Mouse (Mus musculus) lung, postnatal 14 days (tissue): ENCODE measurements around the gene Gorab.

ENCODE experiments used
- DNase-seq: peaks from one replicate; pipeline ENCODE4 v3.0.0; 2021

Gene Gorab

GRCm38 (mm10) chr1:163355626-163356156 is 47.8 kb downstream of the Gorab start:
- DNase-seq, result no peak

GRCm38 (mm10) chr1:163350988-163351387 is 52.5 kb downstream of the Gorab start:
- no peak for DNase-seq

DNA sequence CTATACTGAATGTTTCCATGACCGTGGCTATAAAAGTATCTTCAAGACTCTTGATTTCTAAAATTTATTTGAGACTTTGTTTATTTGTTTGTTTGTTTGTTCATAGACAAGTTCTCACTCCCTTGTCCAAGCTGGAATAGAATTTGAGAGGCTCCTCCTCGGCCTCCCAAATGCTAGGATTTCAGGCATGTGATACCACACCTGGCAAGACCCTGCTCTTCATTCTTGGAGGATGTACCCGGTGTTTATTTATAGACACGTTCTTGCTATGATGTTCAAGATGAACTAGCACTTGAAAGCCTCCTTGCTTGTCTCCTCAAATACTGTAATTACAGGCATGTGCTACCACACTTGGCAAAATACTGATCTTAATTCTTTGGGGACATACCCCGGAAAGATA is 57.9 kb downstream of the Gorab start:
- no peak for DNase-seq

DNA sequence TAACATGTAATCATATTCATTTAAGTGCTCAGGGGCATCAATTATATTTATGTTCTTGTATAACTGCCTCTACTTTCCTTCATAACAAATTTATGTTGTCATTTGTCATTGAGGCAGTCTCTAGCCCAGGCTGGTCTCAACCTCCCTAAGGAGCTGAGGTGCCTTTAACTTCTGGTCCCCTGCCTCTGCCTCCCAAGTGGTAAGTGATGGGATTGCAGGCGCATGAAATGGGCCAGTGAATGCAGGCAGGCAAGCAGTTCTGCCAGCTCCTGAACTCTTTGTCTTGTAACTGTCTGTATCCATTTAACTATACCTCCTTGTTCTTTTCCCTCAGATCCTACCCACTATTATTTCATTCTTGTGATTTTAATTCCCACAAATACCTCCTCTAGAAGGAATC is 58.5 kb downstream of the Gorab start:
- no peak for DNase-seq

DNA sequence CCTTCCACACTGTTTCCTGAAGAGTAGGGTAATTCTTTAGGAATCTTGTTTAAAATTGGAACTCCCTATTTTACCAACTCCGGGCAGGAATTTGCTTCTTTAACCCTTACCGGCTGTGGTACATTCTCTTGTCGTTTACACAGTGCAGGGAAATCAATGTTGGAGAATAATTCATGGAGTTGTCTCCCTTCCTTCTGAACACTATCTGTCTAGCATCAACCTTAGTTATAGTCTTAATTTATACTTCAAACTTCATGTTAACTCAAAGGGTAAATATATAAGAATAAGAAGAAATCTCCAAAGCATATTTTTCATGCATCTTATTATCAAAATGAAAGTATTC is 64.3 kb downstream of the Gorab start:
- no peak for DNase-seq

GRCm38 (mm10) chr1:163338525-163339218 is 64.8 kb downstream of the Gorab start:
- DNase-seq, result no peak

- no peak for DNase-seq
These were observed 65.6 kb downstream of the Gorab start for GRCm38 (mm10) chr1:163337821-163338220.
